Mouse (Mus musculus): Measurements from ENCODE around the gene Nrp2. TPM values are rescaled to one million over a fixed set of nuclear protein-coding genes. Genes with fewer than 3 reads are reported as not detected.

Nrp2 gene
- polyA plus RNA-seq, 1 experiment from 2014 or later = 7.1 TPM

GRCm38 (mm10) chr1:62787546-62787945 lies 84.5 kb downstream of the Nrp2 start:
- WGBS = 71% methylated on average over 10 of the region's 10 CpGs
- Histone ChIP-seq H3K9me3 (ENCODE audit: control insufficient read depth, low read length) (no peaks in the 10 kb centered on the region), H3K4me1 (ENCODE audit: control insufficient read depth, insufficient read depth, low read length) (no peaks in the 10 kb centered on the region), H3K4me2 (replicated peaks; ENCODE audit: low read depth, low read length) (no peak overlapping the region), H3K36me3 (ENCODE audit: control insufficient read depth, insufficient read depth, low read length) (no peaks in the 10 kb centered on the region), H3K27me3 (ENCODE audit: control insufficient read depth, insufficient read depth, low read length) (no peaks in the 10 kb centered on the region; the same call in 1 of the 2 replicates), H3K27ac (ENCODE audit: low read depth, low read length) (no peak overlapping the region), H3K4me3 (ENCODE audit: low read length) (no peak overlapping the region), H3K9ac (ENCODE audit: low read depth, low read length) (no peak overlapping the region)
- ATAC-seq (ENCODE audit: low FRiP score, low TSS enrichment) = no peak

GRCm38 (mm10) chr1:62794223-62794895 lies 91.3 kb downstream of the Nrp2 start:
- WGBS = 23% methylated on average over 19 of the region's 19 CpGs
- no peak overlapping the region for H3K9ac ChIP-seq (ENCODE audit: low read depth, low read length)
- no peaks in the 10 kb centered on the region for H3K9me3 ChIP-seq (ENCODE audit: control insufficient read depth, low read length)
- peaks cover 8% of the 10 kb centered on the region; the same call in 1 of the 2 replicates for H3K4me1 ChIP-seq (ENCODE audit: control insufficient read depth, insufficient read depth, low read length)
- no peak overlapping the region; the same call in 1 of the 2 replicates for H3K4me3 ChIP-seq (ENCODE audit: low read length)
- H3K27ac ChIP-seq (ENCODE audit: low read depth, low read length) = no peak overlapping the region
- peak overlapping the region; percentile 34 for H3K4me2 ChIP-seq (replicated peaks; ENCODE audit: low read depth, low read length)
- no peaks in the 10 kb centered on the region for H3K27me3 ChIP-seq (ENCODE audit: control insufficient read depth, insufficient read depth, low read length)
- H3K36me3 ChIP-seq (ENCODE audit: control insufficient read depth, insufficient read depth, low read length) = no peaks in the 10 kb centered on the region
- ATAC-seq (ENCODE audit: low FRiP score, low TSS enrichment) = peak; percentile 73; the same call in 1 of the 2 replicates

- Histone ChIP-seq H3K27ac (ENCODE audit: low read depth, low read length) (no peak overlapping the region), H3K4me3 (ENCODE audit: low read length) (no peak overlapping the region), H3K36me3 (ENCODE audit: control insufficient read depth, insufficient read depth, low read length) (no peaks in the 10 kb centered on the region), H3K4me2 (replicated peaks; ENCODE audit: low read depth, low read length) (peak overlapping the region; percentile 34), H3K9ac (ENCODE audit: low read depth, low read length) (no peak overlapping the region), H3K4me1 (ENCODE audit: control insufficient read depth, insufficient read depth, low read length) (peaks cover 8% of the 10 kb centered on the region; the same call in 1 of the 2 replicates), H3K27me3 (ENCODE audit: control insufficient read depth, insufficient read depth, low read length) (no peaks in the 10 kb centered on the region), H3K9me3 (ENCODE audit: control insufficient read depth, low read length) (no peaks in the 10 kb centered on the region)
- 52% methylated on average over 2 of the region's 2 CpGs for WGBS
- no peak for ATAC-seq (ENCODE audit: low FRiP score, low TSS enrichment)
These were observed 91.8 kb downstream of the Nrp2 start for GRCm38 (mm10) chr1:62794896-62795255.

GRCm38 (mm10) chr1:62795307-62796037 lies 92.4 kb downstream of the Nrp2 start:
- Histone ChIP-seq H3K4me1 (ENCODE audit: control insufficient read depth, insufficient read depth, low read length) (peaks cover 8% of the 10 kb centered on the region; the same call in 1 of the 2 replicates), H3K27me3 (ENCODE audit: control insufficient read depth, insufficient read depth, low read length) (no peaks in the 10 kb centered on the region), H3K9ac (ENCODE audit: low read depth, low read length) (no peak overlapping the region), H3K9me3 (ENCODE audit: control insufficient read depth, low read length) (no peaks in the 10 kb centered on the region), H3K27ac (ENCODE audit: low read depth, low read length) (no peak overlapping the region), H3K36me3 (ENCODE audit: control insufficient read depth, insufficient read depth, low read length) (no peaks in the 10 kb centered on the region), H3K4me3 (ENCODE audit: low read length) (peak overlapping the region; percentile 33), H3K4me2 (replicated peaks; ENCODE audit: low read depth, low read length) (peak overlapping the region; percentile 58)
- peak; percentile 87 for ATAC-seq (ENCODE audit: low FRiP score, low TSS enrichment)
- 21% methylated on average over 28 of the region's 28 CpGs for WGBS

- H3K9ac ChIP-seq (ENCODE audit: low read depth, low read length) = no peak overlapping the region
These were observed 93.1 kb downstream of the Nrp2 start for GRCm38 (mm10) chr1:62796038-62796647.

GRCm38 (mm10) chr1:62799427-62799826 lies 96.3 kb downstream of the Nrp2 start:
- H3K27ac ChIP-seq (ENCODE audit: low read depth, low read length) = no peak overlapping the region

More at GRCm38 (mm10) chr1:62796038-62796647, 93.1 kb downstream of the Nrp2 start:
- 61% methylated on average over 9 of the region's 9 CpGs for WGBS
- Histone ChIP-seq H3K27ac (ENCODE audit: low read depth, low read length) (no peak overlapping the region), H3K4me3 (ENCODE audit: low read length) (peak overlapping the region; percentile 33), H3K27me3 (ENCODE audit: control insufficient read depth, insufficient read depth, low read length) (no peaks in the 10 kb centered on the region), H3K4me2 (replicated peaks; ENCODE audit: low read depth, low read length) (peak overlapping the region; percentile 58), H3K36me3 (ENCODE audit: control insufficient read depth, insufficient read depth, low read length) (no peaks in the 10 kb centered on the region), H3K4me1 (ENCODE audit: control insufficient read depth, insufficient read depth, low read length) (peaks cover 8% of the 10 kb centered on the region), H3K9me3 (ENCODE audit: control insufficient read depth, low read length) (no peaks in the 10 kb centered on the region)
- peak; percentile 48; the same call in 1 of the 2 replicates for ATAC-seq (ENCODE audit: low FRiP score, low TSS enrichment)

GRCm38 (mm10) chr1:62800351-62800750 lies 97.3 kb downstream of the Nrp2 start:
- ATAC-seq (ENCODE audit: low FRiP score, low TSS enrichment) = no peak
- H3K27ac ChIP-seq (ENCODE audit: low read depth, low read length) = peak overlapping the region; percentile 9; the same call in 1 of the 2 replicates
- H3K4me1 ChIP-seq (ENCODE audit: control insufficient read depth, insufficient read depth, low read length) = no peaks in the 10 kb centered on the region; the same call in 1 of the 2 replicates
- H3K9ac ChIP-seq (ENCODE audit: low read depth, low read length) = no peak overlapping the region
- 90% methylated on average over 5 of the region's 5 CpGs for WGBS
- H3K4me2 ChIP-seq (replicated peaks; ENCODE audit: low read depth, low read length) = no peak overlapping the region
- no peaks in the 10 kb centered on the region for H3K36me3 ChIP-seq (ENCODE audit: control insufficient read depth, insufficient read depth, low read length)
- no peaks in the 10 kb centered on the region for H3K9me3 ChIP-seq (ENCODE audit: control insufficient read depth, low read length)
- H3K4me3 ChIP-seq (ENCODE audit: low read length) = no peak overlapping the region
- H3K27me3 ChIP-seq (ENCODE audit: control insufficient read depth, insufficient read depth, low read length) = no peaks in the 10 kb centered on the region

More at GRCm38 (mm10) chr1:62799427-62799826, 96.3 kb downstream of the Nrp2 start:
- H3K4me2 ChIP-seq (replicated peaks; ENCODE audit: low read depth, low read length) = no peak overlapping the region
- H3K4me1 ChIP-seq (ENCODE audit: control insufficient read depth, insufficient read depth, low read length) = peaks cover 6% of the 10 kb centered on the region
- no peaks in the 10 kb centered on the region for H3K36me3 ChIP-seq (ENCODE audit: control insufficient read depth, insufficient read depth, low read length)
- H3K9ac ChIP-seq (ENCODE audit: low read depth, low read length) = no peak overlapping the region
- ATAC-seq (ENCODE audit: low FRiP score, low TSS enrichment) = no peak
- WGBS = 55% methylated on average over 4 of the region's 4 CpGs
- H3K4me3 ChIP-seq (ENCODE audit: low read length) = no peak overlapping the region
- H3K9me3 ChIP-seq (ENCODE audit: control insufficient read depth, low read length) = no peaks in the 10 kb centered on the region
- H3K27me3 ChIP-seq (ENCODE audit: control insufficient read depth, insufficient read depth, low read length) = no peaks in the 10 kb centered on the region

- no peaks in the 10 kb centered on the region for H3K9me3 ChIP-seq (ENCODE audit: control insufficient read depth, low read length)
- 54% methylated on average over 4 of the region's 4 CpGs for WGBS
- H3K9ac ChIP-seq (ENCODE audit: low read depth, low read length) = no peak overlapping the region
- H3K4me3 ChIP-seq (ENCODE audit: low read length) = no peak overlapping the region
- H3K4me1 ChIP-seq (ENCODE audit: control insufficient read depth, insufficient read depth, low read length) = no peaks in the 10 kb centered on the region; the same call in 1 of the 2 replicates
- peak overlapping the region; percentile 43; the same call in 1 of the 2 replicates for H3K27ac ChIP-seq (ENCODE audit: low read depth, low read length)
- no peak overlapping the region for H3K4me2 ChIP-seq (replicated peaks; ENCODE audit: low read depth, low read length)
- ATAC-seq (ENCODE audit: low FRiP score, low TSS enrichment) = peak; percentile 24; the same call in 1 of the 2 replicates
- H3K36me3 ChIP-seq (ENCODE audit: control insufficient read depth, insufficient read depth, low read length) = no peaks in the 10 kb centered on the region
- no peaks in the 10 kb centered on the region for H3K27me3 ChIP-seq (ENCODE audit: control insufficient read depth, insufficient read depth, low read length)
These were observed 98.3 kb downstream of the Nrp2 start for GRCm38 (mm10) chr1:62801429-62801828.
